Mouse (Mus musculus): ENCODE results near the gene Gm17334. TPM values are rescaled to one million over a fixed set of nuclear protein-coding genes. Genes with fewer than 3 reads are reported as not detected.
A peak's percentile ranks its signal among the peaks of the same experiment; 100 is the strongest.

Gm17334 gene
- polyA plus RNA-seq, 1 experiment from 2014 or later = 0.30 TPM

- Histone ChIP-seq H3K9me3 (ENCODE audit: low read length) (no peaks in the 10 kb centered on the region), H3K36me3 (ENCODE audit: insufficient read depth, low read length) (no peaks in the 10 kb centered on the region), H3K27ac (ENCODE audit: low read length) (no peak overlapping the region), H3K4me3 (ENCODE audit: low read length) (no peak overlapping the region), H3K27me3 (ENCODE audit: insufficient read depth, low read length) (no peaks in the 10 kb centered on the region), H3K9ac (replicated peaks; ENCODE audit: low read length) (no peak overlapping the region), H3K4me2 (replicated peaks; ENCODE audit: low read depth, low read length) (no peak overlapping the region), H3K4me1 (ENCODE audit: insufficient read depth, low read length) (no peaks in the 10 kb centered on the region)
- 71% methylated on average over 3 of the region's 3 CpGs for WGBS
- ATAC-seq (ENCODE audit: low FRiP score, low TSS enrichment) = no peak
These were observed 38.3 kb upstream of the Gm17334 start for GRCm38 (mm10) chr11:53811312-53811711.

GRCm38 (mm10) chr11:53810749-53811148, 37.8 kb upstream of the Gm17334 start:
- Histone ChIP-seq H3K27ac (ENCODE audit: low read length) (no peak overlapping the region), H3K9me3 (ENCODE audit: low read length) (no peaks in the 10 kb centered on the region), H3K9ac (replicated peaks; ENCODE audit: low read length) (no peak overlapping the region), H3K4me1 (ENCODE audit: insufficient read depth, low read length) (no peaks in the 10 kb centered on the region), H3K4me2 (replicated peaks; ENCODE audit: low read depth, low read length) (no peak overlapping the region), H3K27me3 (ENCODE audit: insufficient read depth, low read length) (no peaks in the 10 kb centered on the region), H3K36me3 (ENCODE audit: insufficient read depth, low read length) (no peaks in the 10 kb centered on the region), H3K4me3 (ENCODE audit: low read length) (no peak overlapping the region)
- WGBS = 61% methylated on average over 2 of the region's 2 CpGs
- no peak for ATAC-seq (ENCODE audit: low FRiP score, low TSS enrichment)

- ATAC-seq (ENCODE audit: low FRiP score, low TSS enrichment) = no peak
- H3K27me3 ChIP-seq (ENCODE audit: insufficient read depth, low read length) = no peaks in the 10 kb centered on the region
- H3K4me3 ChIP-seq (ENCODE audit: low read length) = no peak overlapping the region
- 63% methylated on average over 5 of the region's 5 CpGs for WGBS
- H3K4me1 ChIP-seq (ENCODE audit: insufficient read depth, low read length) = no peaks in the 10 kb centered on the region
- H3K9me3 ChIP-seq (ENCODE audit: low read length) = no peaks in the 10 kb centered on the region
- H3K36me3 ChIP-seq (ENCODE audit: insufficient read depth, low read length) = no peaks in the 10 kb centered on the region
- H3K27ac ChIP-seq (ENCODE audit: low read length) = no peak overlapping the region
- no peak overlapping the region for H3K9ac ChIP-seq (replicated peaks; ENCODE audit: low read length)
- no peak overlapping the region for H3K4me2 ChIP-seq (replicated peaks; ENCODE audit: low read depth, low read length)
These were observed 37.2 kb upstream of the Gm17334 start for GRCm38 (mm10) chr11:53810156-53810555.

GRCm38 (mm10) chr11:53809354-53809753, 36.4 kb upstream of the Gm17334 start:
- Histone ChIP-seq H3K27ac (ENCODE audit: low read length) (0 out of 2 replicates have a peak overlapping the region, but pooled peaks have one; percentile 8), H3K36me3 (ENCODE audit: insufficient read depth, low read length) (no peaks in the 10 kb centered on the region), H3K4me2 (replicated peaks; ENCODE audit: low read depth, low read length) (no peak overlapping the region), H3K9ac (replicated peaks; ENCODE audit: low read length) (no peak overlapping the region), H3K4me1 (ENCODE audit: insufficient read depth, low read length) (no peaks in the 10 kb centered on the region), H3K9me3 (ENCODE audit: low read length) (no peaks in the 10 kb centered on the region), H3K27me3 (ENCODE audit: insufficient read depth, low read length) (no peaks in the 10 kb centered on the region), H3K4me3 (ENCODE audit: low read length) (no peak overlapping the region)
- 54% methylated on average over 5 of the region's 5 CpGs for WGBS
- ATAC-seq (ENCODE audit: low FRiP score, low TSS enrichment) = no peak

GRCm38 (mm10) chr11:53805786-53806185, 32.8 kb upstream of the Gm17334 start:
- no peak for ATAC-seq (ENCODE audit: low FRiP score, low TSS enrichment)
- Histone ChIP-seq H3K4me3 (ENCODE audit: low read length) (no peak overlapping the region), H3K4me1 (ENCODE audit: insufficient read depth, low read length) (no peaks in the 10 kb centered on the region), H3K27ac (ENCODE audit: low read length) (no peak overlapping the region), H3K27me3 (ENCODE audit: insufficient read depth, low read length) (no peaks in the 10 kb centered on the region), H3K9me3 (ENCODE audit: low read length) (no peaks in the 10 kb centered on the region), H3K4me2 (replicated peaks; ENCODE audit: low read depth, low read length) (no peak overlapping the region), H3K9ac (replicated peaks; ENCODE audit: low read length) (no peak overlapping the region), H3K36me3 (ENCODE audit: insufficient read depth, low read length) (no peaks in the 10 kb centered on the region)
- WGBS = 69% methylated on average over 9 of the region's 9 CpGs

- Histone ChIP-seq H3K27ac (ENCODE audit: low read length) (no peak overlapping the region), H3K4me2 (replicated peaks; ENCODE audit: low read depth, low read length) (no peak overlapping the region), H3K4me3 (ENCODE audit: low read length) (no peak overlapping the region), H3K27me3 (ENCODE audit: insufficient read depth, low read length) (no peaks in the 10 kb centered on the region), H3K9me3 (ENCODE audit: low read length) (no peaks in the 10 kb centered on the region), H3K4me1 (ENCODE audit: insufficient read depth, low read length) (no peaks in the 10 kb centered on the region), H3K36me3 (ENCODE audit: insufficient read depth, low read length) (no peaks in the 10 kb centered on the region), H3K9ac (replicated peaks; ENCODE audit: low read length) (no peak overlapping the region)
- ATAC-seq (ENCODE audit: low FRiP score, low TSS enrichment) = no peak
- WGBS = 79% methylated on average over 14 of the region's 14 CpGs
These were observed 31.8 kb upstream of the Gm17334 start for GRCm38 (mm10) chr11:53804569-53805344.

GRCm38 (mm10) chr11:53803494-53803893, 30.5 kb upstream of the Gm17334 start:
- 86% methylated on average over 6 of the region's 6 CpGs for WGBS
- H3K9ac ChIP-seq (replicated peaks; ENCODE audit: low read length) = no peak overlapping the region

GRCm38 (mm10) chr11:53803093-53803492, 30.1 kb upstream of the Gm17334 start:
- Histone ChIP-seq H3K27ac (ENCODE audit: low read length) (no peak overlapping the region), H3K9ac (replicated peaks; ENCODE audit: low read length) (no peak overlapping the region), H3K4me3 (ENCODE audit: low read length) (no peak overlapping the region), H3K27me3 (ENCODE audit: insufficient read depth, low read length) (no peaks in the 10 kb centered on the region), H3K4me2 (replicated peaks; ENCODE audit: low read depth, low read length) (no peak overlapping the region), H3K9me3 (ENCODE audit: low read length) (no peaks in the 10 kb centered on the region), H3K36me3 (ENCODE audit: insufficient read depth, low read length) (no peaks in the 10 kb centered on the region), H3K4me1 (ENCODE audit: insufficient read depth, low read length) (no peaks in the 10 kb centered on the region)
- 76% methylated on average over 12 of the region's 12 CpGs for WGBS
- no peak for ATAC-seq (ENCODE audit: low FRiP score, low TSS enrichment)

More at GRCm38 (mm10) chr11:53803494-53803893, 30.5 kb upstream of the Gm17334 start:
- no peaks in the 10 kb centered on the region for H3K27me3 ChIP-seq (ENCODE audit: insufficient read depth, low read length)
- no peak overlapping the region for H3K27ac ChIP-seq (ENCODE audit: low read length)
- ATAC-seq (ENCODE audit: low FRiP score, low TSS enrichment) = no peak
- no peak overlapping the region for H3K4me3 ChIP-seq (ENCODE audit: low read length)
- H3K9me3 ChIP-seq (ENCODE audit: low read length) = no peaks in the 10 kb centered on the region
- no peak overlapping the region for H3K4me2 ChIP-seq (replicated peaks; ENCODE audit: low read depth, low read length)
- H3K4me1 ChIP-seq (ENCODE audit: insufficient read depth, low read length) = no peaks in the 10 kb centered on the region
- no peaks in the 10 kb centered on the region for H3K36me3 ChIP-seq (ENCODE audit: insufficient read depth, low read length)

- H3K36me3 ChIP-seq (ENCODE audit: insufficient read depth, low read length) = no peaks in the 10 kb centered on the region
- ATAC-seq (ENCODE audit: low FRiP score, low TSS enrichment) = no peak
- peaks cover 18% of the 10 kb centered on the region for H3K4me1 ChIP-seq (ENCODE audit: insufficient read depth, low read length)
- H3K4me2 ChIP-seq (replicated peaks; ENCODE audit: low read depth, low read length) = no peak overlapping the region
- no peaks in the 10 kb centered on the region for H3K27me3 ChIP-seq (ENCODE audit: insufficient read depth, low read length)
- no peak overlapping the region for H3K27ac ChIP-seq (ENCODE audit: low read length)
- no peak overlapping the region for H3K9ac ChIP-seq (replicated peaks; ENCODE audit: low read length)
- H3K4me3 ChIP-seq (ENCODE audit: low read length) = no peak overlapping the region
- H3K9me3 ChIP-seq (ENCODE audit: low read length) = no peaks in the 10 kb centered on the region
- WGBS = 75% methylated on average over 5 of the region's 5 CpGs
These were observed 28.0 kb upstream of the Gm17334 start for GRCm38 (mm10) chr11:53800975-53801374.

- no peak overlapping the region for H3K27ac ChIP-seq (ENCODE audit: low read length)
- H3K9ac ChIP-seq (replicated peaks; ENCODE audit: low read length) = no peak overlapping the region
- 73% methylated on average over 4 of the region's 4 CpGs for WGBS
- H3K4me1 ChIP-seq (ENCODE audit: insufficient read depth, low read length) = peaks cover 24% of the 10 kb centered on the region
- no peaks in the 10 kb centered on the region for H3K9me3 ChIP-seq (ENCODE audit: low read length)
- H3K27me3 ChIP-seq (ENCODE audit: insufficient read depth, low read length) = no peaks in the 10 kb centered on the region
- no peak overlapping the region for H3K4me3 ChIP-seq (ENCODE audit: low read length)
- no peak overlapping the region for H3K4me2 ChIP-seq (replicated peaks; ENCODE audit: low read depth, low read length)
- no peak for ATAC-seq (ENCODE audit: low FRiP score, low TSS enrichment)
- H3K36me3 ChIP-seq (ENCODE audit: insufficient read depth, low read length) = no peaks in the 10 kb centered on the region
These were observed 27.0 kb upstream of the Gm17334 start for GRCm38 (mm10) chr11:53800036-53800435.

All from kidney, embryonic 16.5 days (tissue).